Mouse (Mus musculus) left cerebral cortex, postnatal 36 days (tissue): ENCODE results near the gene Guca1b. TPM values are rescaled to one million over a fixed set of nuclear protein-coding genes. Genes with fewer than 3 reads are reported as not detected.

Experiments
- DNase-seq, 2 experiments: peaks; one replicate each; pipeline ENCODE4 v3.0.0; 2021 to 2022; ENCODE audit warnings: low spot score in 2 of 2, mixed read lengths in 1 of 2
- intact Hi-C: fragments of 180-260 bp; cut with DNase I; formaldehyde crosslinking; loops from one replicate; pipeline ENCODE4 v1.15.1; 2025
- total RNA-seq, 2 experiments: library from RNA; stranded (reverse); gene quantifications; 2 replicates each; pipeline ENCODE4 v1.2.3; 2021

Guca1b gene
- 1 to 10 TPM in 1 of 2 experiments, under 1 TPM in 1; 0.94 to 1.9 TPM for total RNA-seq

DNA sequence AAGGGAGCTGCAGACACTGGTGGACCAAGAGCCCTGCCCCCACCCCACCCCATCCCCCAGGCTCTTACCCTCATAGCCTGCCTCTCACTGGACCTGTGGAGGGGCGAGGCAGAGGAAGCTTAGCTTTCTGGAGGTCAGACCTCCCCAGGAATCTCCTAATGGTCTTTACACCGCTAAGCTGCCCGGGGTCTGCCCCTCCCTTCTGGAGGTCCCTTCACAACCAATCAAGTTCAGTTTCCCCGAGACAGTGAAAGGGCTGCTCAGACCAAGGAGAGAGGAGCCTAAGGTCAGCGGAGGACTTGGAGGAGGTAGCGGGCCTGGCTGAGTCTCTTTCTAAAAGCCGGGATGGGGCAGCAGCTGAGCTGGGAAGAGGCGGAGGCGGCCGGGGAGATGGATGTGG lies at the start of gene Guca1b:
Guca1b (plus strand) TSS at position 249 of the 400 bp plus-strand sequence.
- intact Hi-C loops = no loop called here
- no peak for DNase-seq

DNA sequence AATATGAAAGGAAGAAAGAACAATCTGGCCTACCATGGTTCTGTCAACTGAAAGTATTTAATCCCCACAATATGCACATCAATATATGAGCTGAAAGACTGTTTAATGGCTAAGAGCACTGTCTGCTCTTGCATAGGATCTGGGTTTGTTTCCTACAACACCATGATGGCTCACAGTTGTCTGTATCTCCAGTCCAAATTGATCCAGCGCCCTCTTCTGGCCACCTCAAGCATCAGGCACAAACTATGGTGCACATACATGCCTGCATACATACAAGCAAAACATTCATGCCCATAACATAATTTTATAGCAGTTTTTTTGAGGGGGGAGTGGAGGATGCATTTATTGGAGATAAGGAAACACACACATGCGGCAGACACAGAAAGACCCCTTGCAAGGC lies 42.1 kb upstream of the Guca1b start:
- no peak for DNase-seq
- intact Hi-C loops = no loop called here

DNA sequence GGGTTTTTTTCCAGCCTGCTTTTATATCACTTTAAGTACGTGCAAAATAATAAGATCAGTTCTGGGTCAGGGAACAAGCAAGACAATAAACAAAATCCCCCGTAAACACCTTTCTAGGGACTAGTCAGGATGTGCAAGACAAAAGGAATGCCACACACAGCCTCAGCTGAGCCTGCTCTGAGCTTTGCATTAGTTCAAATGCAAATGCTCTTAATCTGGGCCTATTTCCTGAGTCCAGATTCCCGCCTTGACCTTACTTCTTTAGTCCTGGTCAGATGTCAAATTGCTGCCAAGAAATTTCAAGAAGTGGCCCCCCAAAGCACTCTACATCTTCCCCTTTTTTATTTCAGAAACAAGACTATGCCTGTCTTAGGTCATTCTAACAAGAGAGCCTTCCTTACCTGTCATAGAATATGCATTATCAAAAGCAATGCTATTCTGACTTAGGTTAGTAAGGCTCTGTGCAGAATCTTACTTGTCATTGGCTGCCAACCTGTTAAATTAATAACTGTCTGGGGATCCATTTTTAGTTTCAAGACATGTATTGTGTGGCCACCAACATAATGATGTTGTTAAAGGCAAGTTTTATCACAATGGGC lies 35.4 kb upstream of the Guca1b start:
- intact Hi-C loops = no loop called here
- DNase-seq = no peak

DNA sequence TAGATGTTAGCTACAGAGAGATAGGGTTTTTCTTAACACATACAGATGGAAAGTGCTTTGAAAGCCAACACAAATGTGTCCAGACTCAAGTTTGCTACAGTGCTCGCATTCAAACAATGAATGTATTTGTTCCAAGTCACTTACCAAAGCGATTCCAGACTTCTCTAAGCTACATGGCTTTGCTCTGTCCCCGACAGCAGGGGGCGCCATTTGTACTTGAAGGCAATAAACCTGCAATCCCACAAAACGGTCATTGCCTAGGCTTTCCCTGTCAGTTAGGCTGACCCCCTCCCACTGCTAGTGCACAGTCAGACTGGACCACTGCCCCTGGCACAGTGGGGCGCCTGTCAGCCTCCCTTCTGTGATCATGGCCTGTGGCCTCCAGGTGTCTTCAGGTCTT lies 25.2 kb upstream of the Guca1b start:
- peak; percentile 22 for DNase-seq
- intact Hi-C loops = no loop called here

DNA sequence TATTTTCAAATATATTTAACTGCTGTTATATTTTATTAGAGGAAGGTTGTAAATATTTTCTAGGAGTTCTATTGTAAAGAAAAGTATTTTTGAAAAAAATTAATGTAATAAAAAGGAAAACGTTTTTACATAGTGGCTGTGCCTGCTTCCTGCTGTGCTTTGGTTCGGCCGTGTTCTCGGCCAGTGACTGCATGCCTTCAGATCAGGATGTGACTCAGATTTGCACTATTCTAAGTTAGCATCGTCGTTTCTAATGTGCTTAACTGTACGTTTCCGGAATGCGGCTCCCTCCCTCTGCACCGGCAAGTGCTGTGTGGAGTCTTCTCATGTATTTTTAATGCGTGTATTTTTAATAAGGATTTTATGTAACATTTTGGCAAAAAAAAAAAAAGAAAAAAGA lies 23.9 kb upstream of the Guca1b start:
- intact Hi-C loops = no loop called here
- DNase-seq = no peak

DNA sequence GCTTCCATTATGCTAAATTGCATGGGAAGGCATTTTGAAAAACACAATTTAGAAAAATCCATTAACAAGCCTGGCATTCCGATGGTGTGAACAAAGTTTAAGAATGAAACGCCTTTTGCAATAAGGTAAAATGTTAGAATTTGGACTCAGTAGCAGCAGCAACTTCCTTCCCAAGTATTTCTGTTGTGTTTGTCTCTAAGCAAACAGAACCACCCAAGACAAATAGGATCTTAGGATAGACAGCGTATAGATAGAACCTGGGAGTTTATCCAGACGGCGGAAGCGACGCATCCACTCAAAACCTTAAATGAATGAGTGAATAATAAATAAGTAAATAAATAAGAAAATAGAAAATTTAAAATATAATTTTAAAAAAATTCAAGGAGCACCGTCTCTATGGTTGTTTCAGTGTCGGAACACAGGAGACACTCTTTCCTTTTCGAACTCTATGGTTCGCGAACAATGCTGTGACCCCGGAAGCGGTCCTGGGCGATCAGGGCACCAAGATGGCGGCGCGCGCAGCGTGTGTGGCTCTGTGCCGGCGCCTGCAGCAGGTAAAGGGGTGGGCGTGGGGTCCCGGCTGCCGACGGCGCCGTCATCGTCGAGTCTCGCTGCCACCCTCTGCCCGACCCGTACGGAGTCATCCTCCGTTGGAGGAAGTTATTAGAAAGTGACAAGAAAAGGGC lies 16.6 kb upstream of the Guca1b start, which contains the start of gene Mrps10:
Mrps10 (plus strand) TSS at position 487 of the 686 bp plus-strand sequence.
- peak; percentile 87 to 88 for DNase-seq
- intact Hi-C loops = loop anchor here (5.0 kb wide), 1 partner anchor 244 kb away; the partner anchor contains the start of genes Bysl, Gm20517 and Med20

DNA sequence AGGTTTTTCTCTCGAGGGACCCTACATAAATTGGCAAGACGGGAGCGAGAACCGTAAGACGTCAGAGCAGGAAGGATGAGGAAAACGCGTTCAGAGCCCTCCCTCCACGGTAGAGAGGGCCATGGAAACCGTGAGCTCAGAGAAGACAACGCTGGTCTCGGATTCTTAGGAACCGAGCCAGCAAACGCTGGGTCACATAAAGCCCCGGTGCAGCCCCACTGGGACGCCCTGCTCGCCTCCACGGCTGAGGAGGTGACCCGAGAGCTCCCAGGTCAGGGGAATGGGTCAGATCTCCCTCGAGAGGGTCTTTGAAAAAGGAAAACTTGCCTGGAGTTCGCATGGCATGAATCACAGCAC lies 16.1 kb upstream of the Guca1b start:
- DNase-seq = no peak
- intact Hi-C loops = loop anchor here (5.0 kb wide), 1 partner anchor 243 kb away; the partner anchor contains the start of genes Bysl, Gm20517 and Med20

DNA sequence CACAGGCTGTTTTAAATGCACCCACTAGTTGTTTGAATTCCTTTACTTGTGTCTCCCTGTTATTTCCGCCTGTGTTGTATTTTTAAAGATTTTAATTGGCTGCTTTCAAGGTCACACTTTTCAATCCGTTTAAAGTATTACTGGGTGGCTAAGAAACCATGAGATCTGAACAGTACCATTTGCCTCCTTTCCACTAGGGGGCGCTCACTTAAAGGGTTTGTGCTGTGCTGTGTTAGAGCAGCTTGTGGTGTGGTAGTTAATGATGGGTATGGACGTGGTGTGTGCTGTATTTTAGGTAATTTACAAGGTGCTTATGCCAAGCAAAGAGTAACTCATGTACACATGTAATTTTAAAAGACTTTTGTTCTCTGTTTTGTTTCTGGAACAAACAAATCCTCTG lies 13.7 kb upstream of the Guca1b start:
- peak; percentile 20 to 55 for DNase-seq
- intact Hi-C loops = no loop called here

DNA sequence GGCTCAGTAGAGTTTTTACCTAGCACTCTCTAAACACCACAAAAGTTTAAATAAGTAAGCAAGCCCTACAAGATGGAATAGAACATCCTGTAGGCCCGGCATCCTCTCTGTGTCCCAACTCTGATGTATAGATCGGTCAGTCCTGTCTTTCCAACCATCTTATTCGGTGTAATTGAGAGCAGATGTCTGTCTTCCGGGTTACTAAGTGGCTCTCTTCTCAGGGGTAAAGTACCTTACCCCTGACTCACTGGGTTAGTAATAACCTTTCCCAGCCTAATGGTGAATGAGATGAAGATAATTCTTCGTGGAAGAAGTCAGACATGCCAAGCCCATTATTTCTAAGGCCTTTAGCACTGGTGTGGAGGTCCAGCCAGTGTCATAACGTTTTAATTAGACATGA lies 11.2 kb upstream of the Guca1b start:
- no peak for DNase-seq
- intact Hi-C loops = no loop called here

DNA sequence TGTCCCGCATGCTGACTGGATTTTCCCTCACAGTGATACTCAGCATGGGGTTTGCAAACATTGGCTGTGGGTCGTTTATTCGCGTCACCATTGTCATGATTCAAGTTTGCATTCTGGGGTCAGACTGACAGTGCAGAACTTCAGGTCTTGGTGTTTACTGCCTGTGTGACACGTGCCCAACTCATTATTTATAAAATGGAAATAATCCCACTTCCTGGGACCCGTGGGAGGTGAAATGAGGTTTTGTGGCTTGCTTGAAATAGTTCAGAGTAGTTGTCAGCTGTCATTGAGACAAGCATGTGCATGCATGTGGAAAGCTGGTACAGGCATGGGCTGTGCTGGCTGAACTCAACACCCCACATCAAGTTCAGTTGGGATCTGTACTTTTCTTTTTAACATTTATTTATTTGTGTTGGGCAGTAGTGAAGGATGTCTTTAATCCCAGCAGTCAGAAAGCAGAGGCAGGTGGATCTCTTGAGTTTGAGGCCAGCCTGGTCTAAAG lies 8.4 kb upstream of the Guca1b start:
- intact Hi-C loops = no loop called here
- no peak for DNase-seq

DNA sequence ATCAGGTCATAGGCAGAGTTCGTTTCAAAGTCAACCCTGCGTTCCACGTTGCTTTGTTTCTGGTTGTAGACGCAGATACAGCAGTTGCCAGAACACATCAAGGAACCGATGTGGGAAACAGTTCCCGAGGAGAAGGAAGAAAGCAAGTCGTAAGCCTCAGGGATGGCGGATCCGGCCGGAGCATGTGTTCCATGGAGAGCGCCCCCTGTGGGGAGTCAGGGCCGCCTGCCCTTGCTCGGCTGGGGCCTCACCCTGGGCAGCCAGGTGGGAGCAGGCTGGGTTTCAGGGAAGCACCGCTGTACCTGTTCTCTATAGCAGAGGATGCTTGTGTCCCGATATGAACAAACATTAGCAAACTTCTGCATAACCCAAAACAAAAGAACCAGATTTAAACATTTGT lies 7.1 kb upstream of the Guca1b start:
- intact Hi-C loops = no loop called here
- no peak for DNase-seq

DNA sequence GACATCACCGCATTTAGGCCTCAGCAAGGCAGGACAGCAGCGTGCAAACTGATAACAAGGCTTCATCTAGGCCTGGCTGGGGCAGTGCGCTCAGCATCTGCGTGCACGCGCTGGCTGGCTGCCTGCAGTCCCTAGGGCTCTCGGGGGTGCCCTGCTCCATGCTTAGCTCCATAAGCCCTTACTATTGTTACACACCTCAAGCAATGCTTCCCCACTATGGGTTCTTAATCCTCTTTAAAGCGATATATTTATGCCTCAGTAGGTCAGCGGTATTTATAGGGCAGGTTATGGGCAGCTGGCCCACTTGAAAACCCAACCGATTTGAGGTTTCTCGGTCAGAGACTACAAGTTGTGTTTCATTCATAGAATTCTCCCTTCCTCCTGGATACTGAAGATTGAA lies 3.3 kb upstream of the Guca1b start:
- no peak for DNase-seq
- intact Hi-C loops = no loop called here

DNA sequence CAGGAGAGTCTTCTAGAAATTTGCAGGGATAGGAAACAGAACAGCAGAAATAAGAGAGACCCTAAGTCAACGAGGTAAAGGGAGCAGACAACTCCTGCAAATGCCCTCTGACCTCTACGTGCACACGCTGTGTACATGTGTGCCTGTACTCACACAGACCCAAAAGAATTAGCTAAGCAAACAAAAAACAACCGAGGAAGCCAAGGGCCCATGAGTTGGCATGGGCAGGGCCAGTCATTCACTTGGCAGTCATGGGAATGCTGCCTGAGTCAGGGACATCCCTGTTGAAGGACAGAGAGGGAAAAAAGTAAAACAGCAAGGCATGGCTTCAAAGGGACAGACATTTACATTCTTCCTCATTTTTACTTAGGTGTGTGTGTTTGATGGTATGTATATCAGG lies 1.9 kb upstream of the Guca1b start:
- intact Hi-C loops = no loop called here
- no peak for DNase-seq

DNA sequence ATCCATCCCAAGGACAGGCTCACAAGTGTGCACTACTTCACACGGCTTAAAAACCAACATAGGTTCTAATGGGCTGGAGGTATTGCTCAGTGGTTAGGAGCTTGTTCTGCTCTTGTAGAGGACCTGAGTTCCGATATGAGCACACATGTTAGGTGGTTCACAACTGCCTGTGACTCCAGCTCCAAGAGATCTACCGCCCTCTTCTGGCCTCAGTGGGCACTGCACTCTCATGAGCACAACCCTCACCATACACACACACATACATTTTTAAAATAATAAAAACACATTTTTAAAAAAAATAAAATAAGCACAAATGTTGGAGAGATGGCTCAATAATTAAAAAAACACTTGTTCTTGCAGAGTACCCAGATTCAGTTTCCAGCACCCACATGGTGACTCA lies 1.1 kb upstream of the Guca1b start:
- no peak for DNase-seq
- intact Hi-C loops = no loop called here

DNA sequence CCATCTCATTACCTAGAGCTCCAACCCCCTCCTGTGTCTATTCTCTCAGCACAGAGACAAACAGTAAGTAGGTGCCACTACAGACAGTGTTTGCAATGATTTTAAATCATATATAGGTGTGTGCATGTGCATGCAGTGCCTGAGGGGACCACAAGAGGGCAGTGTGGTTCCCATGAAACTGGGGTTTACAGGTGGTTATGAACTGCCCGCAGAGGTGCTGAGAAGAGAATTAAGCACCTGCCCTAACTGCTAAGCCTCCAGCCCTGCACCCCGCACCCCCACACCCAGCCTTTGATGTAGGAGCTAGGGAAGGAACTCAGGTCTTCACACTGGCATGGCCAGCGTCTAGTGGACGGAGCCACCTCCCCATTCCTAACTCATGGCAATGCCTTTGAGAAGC lies 1.5 kb downstream of the Guca1b start:
- intact Hi-C loops = no loop called here
- no peak for DNase-seq

DNA sequence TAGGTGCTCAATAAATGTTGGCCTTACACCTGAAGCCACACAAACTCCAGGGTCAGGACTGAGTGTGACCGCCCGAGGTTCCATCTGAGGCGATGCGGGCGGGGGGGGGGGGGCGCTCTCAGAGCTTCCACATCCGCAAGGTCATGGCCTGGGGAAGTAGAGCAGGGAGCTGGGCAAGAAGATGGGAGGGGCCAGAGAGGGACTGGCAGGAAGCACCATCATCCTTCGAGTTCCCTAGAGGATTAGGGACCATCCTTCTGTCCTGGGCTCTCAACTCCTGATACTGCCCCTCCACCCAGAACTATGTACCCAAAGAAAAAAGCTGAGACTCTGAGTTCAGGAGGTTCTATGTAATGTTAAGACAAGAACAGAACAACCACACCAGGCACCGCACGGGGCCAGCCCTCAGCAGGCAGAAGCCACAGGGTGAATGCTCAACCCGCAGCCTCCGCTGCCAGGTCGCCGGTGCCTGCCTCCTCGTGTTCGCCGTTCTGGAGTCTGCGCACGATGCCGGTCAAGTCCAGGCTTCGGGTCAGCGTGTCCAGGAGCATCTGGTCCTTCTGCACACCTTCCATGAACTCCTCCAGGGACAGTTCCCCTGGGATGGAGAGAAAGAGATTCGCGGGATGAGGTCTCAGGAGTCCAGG lies 9.2 kb downstream of the Guca1b start:
- no peak for DNase-seq
- intact Hi-C loops = no loop called here

DNA sequence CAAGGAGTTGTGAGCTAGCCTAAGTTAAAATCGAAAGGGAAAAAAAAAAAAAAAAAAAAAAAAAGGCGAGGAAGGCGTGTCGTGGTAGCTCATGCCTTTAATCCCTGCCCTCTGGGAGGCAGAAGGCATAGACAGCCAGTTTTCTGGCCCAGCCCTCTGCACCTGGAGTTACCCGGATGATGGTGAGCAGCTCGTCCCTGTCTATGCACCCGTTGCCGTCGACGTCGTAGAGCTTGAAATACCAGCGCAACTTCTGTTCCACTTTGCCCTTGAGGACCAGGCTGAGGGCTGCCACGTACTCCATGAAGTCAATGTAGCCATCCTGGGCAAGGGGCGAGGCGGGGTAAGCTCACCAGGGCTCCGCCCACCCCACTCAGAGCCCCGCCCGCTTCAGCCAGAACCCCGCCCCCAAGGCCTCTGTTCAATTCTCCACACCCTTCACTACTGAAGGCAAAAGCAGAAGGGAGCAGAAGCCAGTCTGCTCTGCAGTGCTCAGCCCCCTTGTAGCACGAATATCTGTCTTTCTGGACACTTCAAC lies 10.3 kb downstream of the Guca1b start:
- peak in 1 of 2 experiments; percentile 4 for DNase-seq
- intact Hi-C loops = no loop called here

DNA sequence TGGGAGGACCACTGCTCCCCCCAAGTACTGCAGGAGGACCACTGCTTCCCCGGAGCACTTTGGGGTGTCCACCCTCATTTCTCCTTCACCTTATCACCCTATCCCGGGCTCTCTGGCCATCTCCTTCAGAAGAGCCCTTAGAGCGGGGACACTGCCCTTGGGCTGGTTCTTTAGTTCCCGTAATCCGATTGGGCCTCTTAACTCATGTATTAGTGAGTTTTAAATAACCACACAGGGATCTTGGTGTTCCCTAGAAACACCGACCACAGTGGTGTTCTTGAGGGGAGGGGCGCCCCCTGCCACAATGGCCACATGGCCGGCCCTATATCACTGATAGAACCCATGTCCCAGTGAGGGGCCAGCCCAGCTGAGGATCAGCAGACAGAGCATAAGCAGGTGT lies 13.9 kb downstream of the Guca1b start:
- intact Hi-C loops = no loop called here
- DNase-seq = no peak

DNA sequence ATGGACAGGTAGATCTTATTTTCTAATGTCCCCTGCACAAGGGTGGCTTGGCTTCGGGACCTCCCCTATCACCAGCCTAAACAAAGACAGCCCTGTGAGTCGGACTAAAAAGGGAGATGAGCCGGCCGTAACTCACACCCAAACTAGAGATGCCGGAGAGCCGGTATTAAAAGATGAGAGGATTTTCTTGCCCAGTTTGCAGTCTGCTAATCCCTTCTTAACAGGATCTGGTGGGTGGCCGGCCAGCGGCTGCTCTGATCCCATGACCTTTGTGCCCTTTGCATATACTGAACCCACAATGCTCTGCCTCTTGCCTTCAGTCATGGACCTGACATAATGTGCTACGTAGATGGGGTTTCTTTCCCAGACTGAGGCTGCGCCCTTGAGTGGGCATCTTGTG lies 15.3 kb downstream of the Guca1b start, which contains the start of gene Guca1a:
Guca1a (minus strand) TSS at position 134 of the 400 bp plus-strand sequence.
- intact Hi-C loops = no loop called here
- no peak for DNase-seq

DNA sequence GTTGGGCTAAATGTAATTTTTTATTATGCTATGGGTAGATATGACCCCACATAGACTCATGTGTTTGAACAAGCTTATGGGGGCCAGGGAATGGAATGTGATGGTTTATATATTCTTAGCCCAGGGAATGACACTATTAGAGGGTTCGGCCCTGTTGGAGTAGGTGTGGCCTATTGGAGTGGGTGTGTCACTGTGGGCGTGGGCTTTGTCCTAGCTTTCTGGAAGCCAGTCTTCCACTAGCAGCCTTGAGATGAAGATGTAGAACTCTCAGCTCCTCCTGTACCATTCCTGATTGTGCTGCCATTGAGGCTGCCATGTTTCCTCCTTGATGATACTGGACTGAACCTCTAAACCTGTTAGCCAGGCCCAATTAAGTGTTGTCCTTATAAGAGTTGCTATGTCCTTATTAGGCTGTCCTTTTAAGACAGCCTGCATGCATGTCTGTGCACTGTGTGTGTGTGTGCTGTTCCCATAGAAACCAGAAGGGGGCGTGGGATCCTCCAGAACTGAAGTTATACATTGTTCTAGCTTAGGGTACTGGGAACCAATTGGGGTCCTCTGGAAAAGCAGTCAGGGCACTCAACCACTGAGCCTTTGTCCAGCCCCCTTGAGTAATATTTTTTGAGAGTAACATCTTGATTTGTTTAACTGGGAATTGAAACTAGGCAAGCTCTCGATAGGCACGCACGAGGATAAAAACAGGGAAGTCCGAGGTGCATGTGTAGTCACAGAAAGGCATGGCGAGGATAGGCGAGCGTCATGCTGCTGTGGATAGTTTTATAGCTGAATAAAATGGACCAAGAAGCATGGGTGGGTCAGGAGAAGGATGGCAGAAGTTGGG lies 22.7 kb downstream of the Guca1b start:
- intact Hi-C loops = no loop called here
- DNase-seq = no peak
